Mouse (Mus musculus): Measurements from ENCODE around the gene Afdn.
A peak's percentile ranks its signal among the peaks of the same experiment; 100 is the strongest.
"Not testable (repeated sequence)": the region's sequence is repeated elsewhere in the genome, so short reads cannot be mapped to it uniquely, and the experiment has no call there.

The Afdn gene

GRCm38 (mm10) chr17:13889818-13890434 is 129.6 kb downstream of the Afdn start:
- DNase-seq: peak; percentile 9

- no peak for DNase-seq
Measured at GRCm38 (mm10) chr17:13890932-13891331, 130.6 kb downstream of the Afdn start.

DNA sequence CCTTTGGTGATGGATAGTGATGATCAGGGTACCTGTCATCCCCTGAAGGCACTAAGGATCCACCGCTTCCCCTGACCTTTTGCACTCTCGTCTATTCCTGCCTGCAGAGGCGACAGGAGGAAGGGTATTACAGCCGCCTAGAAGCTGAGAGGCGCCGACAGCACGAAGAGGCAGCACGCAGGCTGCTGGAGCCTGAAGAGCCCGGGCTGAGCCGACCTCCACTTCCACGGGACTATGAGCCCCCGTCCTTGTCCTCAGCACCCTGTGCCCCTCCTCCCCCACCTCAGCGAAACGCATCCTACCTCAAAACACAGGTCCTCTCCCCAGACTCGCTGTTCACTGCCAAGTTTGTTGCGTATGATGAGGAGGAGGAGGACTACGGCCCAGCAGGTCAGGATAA is 138.5 kb downstream of the Afdn start:
- no peak for DNase-seq

DNA sequence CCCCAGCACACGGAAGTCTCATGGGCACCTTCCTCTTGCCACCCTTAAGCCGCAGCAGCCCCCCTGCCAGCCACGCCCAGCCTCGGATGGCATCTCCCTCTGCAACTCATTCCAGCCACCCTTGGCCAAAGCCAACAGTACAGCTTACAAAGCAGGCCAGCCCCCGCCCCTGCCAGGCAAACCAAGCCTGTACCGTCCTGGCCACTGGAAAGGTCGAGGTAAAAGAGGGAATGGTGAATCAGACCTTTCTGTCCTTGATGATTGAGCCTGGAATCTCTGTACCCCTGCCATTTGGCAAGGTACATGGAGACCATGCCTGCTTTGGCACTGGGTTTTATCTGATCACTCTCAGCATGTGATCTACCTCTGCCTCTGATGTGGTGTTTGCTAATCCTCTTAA is 138.9 kb downstream of the Afdn start:
- DNase-seq: no peak

- no peak for DNase-seq
Measured at GRCm38 (mm10) chr17:13903793-13904192, 143.5 kb downstream of the Afdn start.

DNA sequence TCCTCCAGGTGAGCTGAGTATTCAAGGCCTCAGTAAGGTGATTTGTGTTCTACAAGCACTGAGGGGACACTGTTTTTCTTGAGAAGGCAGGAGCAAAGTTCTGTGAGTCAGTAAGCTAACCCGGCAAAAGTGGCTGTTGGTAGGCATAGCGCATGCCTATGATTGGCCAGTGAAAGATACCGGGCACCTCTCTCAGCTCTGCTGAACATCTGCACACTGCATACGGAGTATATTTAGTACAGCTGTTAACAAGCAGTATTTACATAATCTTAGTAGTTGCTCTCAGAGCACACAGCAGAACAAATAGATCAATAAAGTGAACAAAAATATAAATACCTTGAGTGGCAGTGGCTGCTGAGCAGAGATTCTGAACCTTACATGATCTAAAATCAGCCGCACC is 146.7 kb downstream of the Afdn start:
- DNase-seq: no peak

GRCm38 (mm10) chr17:13907681-13908080 is 147.3 kb downstream of the Afdn start:
- no peak for DNase-seq

DNA sequence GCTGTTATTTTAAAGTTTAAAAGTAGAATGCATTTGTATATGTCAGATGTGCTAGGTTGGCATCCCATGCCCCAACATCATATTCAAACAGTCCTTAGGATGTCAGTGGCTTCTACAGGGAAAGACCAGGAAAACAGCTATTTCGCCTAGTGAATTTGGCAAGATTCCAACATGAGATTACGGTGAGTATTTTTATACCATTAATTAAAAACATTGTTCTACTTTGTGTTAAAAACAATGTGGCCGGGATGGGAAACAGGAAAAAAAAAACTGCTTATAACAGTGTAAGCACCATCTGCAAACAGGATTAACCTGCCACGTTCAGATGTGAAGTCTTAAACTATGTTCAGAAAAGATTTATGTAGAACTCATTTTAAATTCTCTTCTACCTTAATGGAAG is 153.6 kb downstream of the Afdn start:
- DNase-seq: no peak

GRCm38 (mm10) chr17:13914531-13914930 is 154.2 kb downstream of the Afdn start:
- DNase-seq: peak; percentile 13

DNA sequence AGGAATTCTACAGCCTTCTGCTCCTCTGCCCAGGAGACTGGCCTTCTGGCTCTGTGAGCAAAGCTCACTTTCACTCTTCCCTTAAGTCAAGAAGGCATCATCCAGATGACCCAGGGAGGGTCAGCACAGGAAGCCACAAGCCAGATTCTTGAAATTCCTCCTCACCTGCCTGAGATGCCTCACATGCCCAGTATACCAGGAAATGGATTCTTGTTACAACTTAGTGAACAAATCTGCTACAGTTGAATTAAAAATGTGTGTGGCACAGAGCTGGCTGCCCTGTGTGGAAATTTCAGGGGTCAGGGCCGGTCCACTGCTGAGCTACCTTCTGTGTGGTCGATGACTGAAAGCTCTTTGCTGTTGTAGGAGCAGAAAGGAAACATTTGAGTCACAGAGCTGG is 160.4 kb downstream of the Afdn start:
- peak; percentile 43 for DNase-seq

DNA sequence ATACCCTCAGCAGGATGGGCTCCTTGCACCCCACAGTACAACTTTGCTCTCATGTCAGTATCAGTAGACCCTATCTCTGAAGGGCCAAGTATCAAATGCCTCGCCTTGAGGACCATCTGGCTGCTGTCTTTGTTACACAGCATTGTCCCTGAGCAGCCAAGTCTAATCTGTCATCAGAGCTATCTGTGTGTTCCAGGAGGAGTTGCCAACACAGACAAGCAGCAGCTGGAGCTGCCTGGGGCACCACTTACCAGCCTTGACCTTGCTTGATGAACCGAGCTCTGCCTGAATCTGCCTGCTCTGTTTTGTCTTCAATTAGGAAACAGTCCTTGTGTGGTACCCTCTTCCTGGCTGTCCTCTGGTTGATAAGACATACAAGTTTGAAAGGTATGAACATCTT is 163.1 kb downstream of the Afdn start:
- no peak for DNase-seq

GRCm38 (mm10) chr17:13924588-13924987 is 164.2 kb downstream of the Afdn start:
- no peak for DNase-seq

DNA sequence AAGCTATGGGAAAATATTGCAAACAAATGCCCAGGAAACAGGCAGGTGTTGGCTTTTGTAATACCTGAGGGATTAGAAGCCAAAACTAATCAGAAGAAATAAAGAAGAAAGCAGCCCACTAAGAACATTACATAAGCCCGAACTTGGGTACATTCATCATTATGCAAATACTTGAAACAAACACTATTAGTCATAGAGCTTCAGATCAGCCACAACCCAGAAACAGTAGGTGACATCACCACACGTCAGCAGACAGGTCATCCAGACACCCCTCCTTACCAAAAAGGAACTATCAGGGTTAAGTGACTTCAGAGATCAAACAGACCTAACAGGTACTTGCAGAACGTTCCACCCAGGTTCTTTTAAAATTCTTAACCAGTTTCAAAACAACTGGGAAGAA is 165.6 kb downstream of the Afdn start:
- DNase-seq: no peak

DNA sequence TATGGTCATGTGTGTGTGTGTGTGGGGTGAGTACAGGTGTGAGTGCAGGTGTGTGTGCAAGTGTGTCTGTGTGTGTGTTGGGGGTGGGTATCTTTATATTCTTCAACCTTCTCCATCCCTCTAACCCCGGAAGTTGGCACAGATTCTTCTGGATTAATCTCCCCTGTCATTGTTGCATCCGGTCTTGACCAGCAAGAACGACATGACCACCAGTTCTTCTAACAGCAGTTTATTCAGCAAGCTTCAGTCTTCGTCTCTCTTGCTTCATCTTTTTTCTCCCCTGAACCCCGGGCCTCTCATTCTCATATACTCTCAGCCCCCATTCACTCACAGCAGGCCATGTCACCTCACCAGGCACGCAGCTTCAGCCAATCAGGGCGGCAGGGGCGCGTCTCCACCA is 170.1 kb downstream of the Afdn start:
- DNase-seq: no peak

DNA sequence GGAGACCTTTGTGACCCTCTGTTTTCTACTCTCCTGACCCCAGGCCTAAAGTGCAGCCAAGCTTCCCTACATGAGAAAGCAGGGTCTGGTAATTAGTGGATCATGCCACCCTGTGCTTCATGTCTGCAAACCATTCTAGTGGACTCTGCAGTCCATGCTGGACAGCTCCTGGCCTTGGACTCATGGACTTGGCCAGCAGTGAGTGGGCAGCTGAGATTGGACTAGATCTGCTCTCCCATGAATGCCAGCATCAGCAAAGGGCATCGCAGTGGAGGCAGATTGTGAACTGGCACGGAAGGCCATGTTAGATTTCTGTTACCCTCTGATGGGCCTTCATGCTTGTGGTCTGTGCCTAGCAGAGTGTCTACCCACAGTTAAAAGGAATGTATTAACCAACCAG is 175.0 kb downstream of the Afdn start:
- not testable (repeated sequence) for DNase-seq

- no peak for DNase-seq
Measured at GRCm38 (mm10) chr17:13937787-13938186, 177.4 kb downstream of the Afdn start.

GRCm38 (mm10) chr17:13938652-13939051 is 178.3 kb downstream of the Afdn start:
- no peak for DNase-seq

DNA sequence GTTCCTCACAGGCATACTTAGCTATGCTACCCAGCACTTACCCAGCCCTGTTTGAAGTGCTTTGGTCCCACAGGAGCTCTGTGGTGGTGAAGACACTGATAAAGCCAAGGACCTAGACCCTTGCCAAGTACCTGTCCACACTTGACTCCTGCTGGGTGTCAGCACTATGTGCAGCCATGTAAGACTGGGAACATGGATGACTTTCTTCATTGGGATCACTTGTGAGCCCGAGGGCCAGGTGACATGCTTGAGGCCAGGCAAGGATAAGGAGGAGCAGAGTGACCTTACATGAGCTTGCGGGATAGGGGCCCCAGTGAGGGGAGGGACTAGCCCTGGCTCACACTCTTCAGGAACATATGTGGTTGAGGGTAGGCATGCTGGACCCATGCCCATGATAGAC is 178.9 kb downstream of the Afdn start:
- not testable (repeated sequence) for DNase-seq

GRCm38 (mm10) chr17:13940487-13940886 is 180.1 kb downstream of the Afdn start:
- no peak for DNase-seq

GRCm38 (mm10) chr17:13948073-13948472 is 187.7 kb downstream of the Afdn start, which contains the start of gene Gm7168:
Gene Gm7168, plus strand, starts transcription at chr17:13948373.
- not testable (repeated sequence) for DNase-seq

- not testable (repeated sequence) for DNase-seq
Measured at GRCm38 (mm10) chr17:13951570-13951969, 191.2 kb downstream of the Afdn start.
